Mouse (Mus musculus) retina, embryonic 14.5 days (tissue): ENCODE results near the gene Olfr656.

ENCODE experiments used
- DNase-seq: peaks from one replicate; pipeline ENCODE4 v3.0.0-alpha.2; 2015; ENCODE audit warnings: low spot score

Gene Olfr656

GRCm38 (mm10) chr7:104613655-104614054, at the start of gene Olfr656:
TSS of gene Olfr656 (plus strand) at chr7:104613955.
- no peak for DNase-seq

GRCm38 (mm10) chr7:104577014-104577413, 36.7 kb upstream of the Olfr656 start, which contains the start of gene Olfr653:
TSS of gene Olfr653 (plus strand) at chr7:104577314.
- no peak for DNase-seq

GRCm38 (mm10) chr7:104580846-104581245, 32.9 kb upstream of the Olfr656 start:
- DNase-seq: no peak

- no peak for DNase-seq
Observed at GRCm38 (mm10) chr7:104581429-104581828, 32.3 kb upstream of the Olfr656 start.

- no peak for DNase-seq
Observed at GRCm38 (mm10) chr7:104586725-104587124, 27.0 kb upstream of the Olfr656 start, which contains the start of gene Olfr654. TSS of gene Olfr654 (plus strand) at chr7:104587025.

- DNase-seq: no peak
Observed at GRCm38 (mm10) chr7:104588274-104588673, 25.5 kb upstream of the Olfr656 start.

- no peak for DNase-seq
Observed at GRCm38 (mm10) chr7:104601679-104602078, 12.1 kb upstream of the Olfr656 start, which contains the start of gene Olfr655. TSS of gene Olfr655 (minus strand) at chr7:104601779.

GRCm38 (mm10) chr7:104603173-104603572, 10.6 kb upstream of the Olfr656 start:
- DNase-seq: peak; percentile 7

GRCm38 (mm10) chr7:104604727-104605126, 9.0 kb upstream of the Olfr656 start:
- DNase-seq: no peak

GRCm38 (mm10) chr7:104624494-104624893, 10.7 kb downstream of the Olfr656 start, which contains the start of gene Olfr657:
TSS of gene Olfr657 (plus strand) at chr7:104624794.
- no peak for DNase-seq

- DNase-seq: peak; percentile 54
Observed at GRCm38 (mm10) chr7:104646841-104647482, 33.2 kb downstream of the Olfr656 start, which contains the start of gene Olfr658. TSS of gene Olfr658 (minus strand) at chr7:104647305.

GRCm38 (mm10) chr7:104666453-104666852, 52.7 kb downstream of the Olfr656 start, which contains the start of gene Olfr659:
TSS of gene Olfr659 (plus strand) at chr7:104666753.
- DNase-seq: no peak
